Mouse (Mus musculus): ENCODE results near the gene Nutm2. TPM values are rescaled to one million over a fixed set of nuclear protein-coding genes. Genes with fewer than 3 reads are reported as not detected.

The Nutm2 gene
- polyA plus RNA-seq (2014; fragmentation: Nextera tagmentation; extraction: Ambion mirVana) = not detected in 2 replicates

DNA sequence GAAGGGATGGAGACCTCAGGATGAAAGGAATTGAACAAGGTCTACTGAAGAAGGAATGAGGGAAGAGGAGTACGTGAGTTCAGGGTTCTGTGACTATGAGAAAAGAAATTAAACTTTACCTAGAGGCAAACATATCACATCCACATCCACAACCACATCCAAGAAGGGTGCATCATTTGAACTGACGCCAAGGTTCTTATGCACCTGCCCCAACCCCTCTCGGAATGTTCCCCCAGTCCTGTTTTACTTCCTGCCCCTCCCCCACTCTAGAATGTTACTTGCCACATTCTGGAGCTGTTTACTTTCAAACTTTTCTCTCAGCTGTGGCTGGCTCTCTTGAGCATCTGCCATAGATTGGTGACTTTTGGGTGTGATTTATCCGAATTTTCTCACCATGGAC lies at the start of gene Nutm2:
TSS of gene Nutm2 (plus strand) at position 301 of the 400 bp plus-strand sequence.
- DNase-seq (ENCODE audit: low spot score) (no peak), ATAC-seq (ENCODE audit: low FRiP score) (no peak)
- H3K4me1 ChIP-seq (replicated peaks; ENCODE audit: control insufficient read depth, insufficient read depth, low read length) = no peaks in the 10 kb centered on the region
- no peak within 1 kb of the TSS for H3K4me3 ChIP-seq (ENCODE audit: low read depth, low read length)
- no peak within 1 kb of the TSS for H3K9ac ChIP-seq (ENCODE audit: low read depth, low read length)
- no peaks in the 10 kb centered on the region for H3K9me3 ChIP-seq (ENCODE audit: control insufficient read depth, low read length)
- no peak within 1 kb of the TSS for H3K4me2 ChIP-seq (replicated peaks; ENCODE audit: low read depth, low read length)
- H3K36me3 ChIP-seq (ENCODE audit: control insufficient read depth, insufficient read depth, low read length) = no peaks in the 10 kb centered on the region
- WGBS = 87% methylated on average over 4 of the region's 4 CpGs
- no peak within 1 kb of the TSS for H3K27ac ChIP-seq (ENCODE audit: low read depth, low read length)
- no peaks in the 10 kb centered on the region for H3K27me3 ChIP-seq (ENCODE audit: control insufficient read depth, insufficient read depth, low read length)

GRCm38 (mm10) chr13:50417389-50418183 lies 49.5 kb upstream of the Nutm2 start, which contains the start of gene Fbxw17:
Gene Fbxw17 (plus strand): TSS chr13:50417864.
- Histone ChIP-seq H3K27ac (ENCODE audit: low read depth, low read length) (no peak within 1 kb of the TSS), H3K4me1 (replicated peaks; ENCODE audit: control insufficient read depth, insufficient read depth, low read length) (no peaks in the 10 kb centered on the region), H3K9me3 (ENCODE audit: control insufficient read depth, low read length) (no peaks in the 10 kb centered on the region), H3K27me3 (ENCODE audit: control insufficient read depth, insufficient read depth, low read length) (no peaks in the 10 kb centered on the region), H3K4me3 (ENCODE audit: low read depth, low read length) (peak within 1 kb of the TSS; percentile 85), H3K9ac (ENCODE audit: low read depth, low read length) (peak within 1 kb of the TSS; percentile 87), H3K4me2 (replicated peaks; ENCODE audit: low read depth, low read length) (peak within 1 kb of the TSS; percentile 71), H3K36me3 (ENCODE audit: control insufficient read depth, insufficient read depth, low read length) (no peaks in the 10 kb centered on the region)
- ATAC-seq (ENCODE audit: low FRiP score) (peak; percentile 98), DNase-seq (ENCODE audit: low spot score) (peak; percentile 83)
- 12% methylated on average over 35 of the region's 35 CpGs for WGBS

- Histone ChIP-seq H3K4me1 (replicated peaks; ENCODE audit: control insufficient read depth, insufficient read depth, low read length) (no peaks in the 10 kb centered on the region), H3K4me3 (ENCODE audit: low read depth, low read length) (peak overlapping the region; percentile 85), H3K27ac (ENCODE audit: low read depth, low read length) (no peak overlapping the region), H3K9me3 (ENCODE audit: control insufficient read depth, low read length) (no peaks in the 10 kb centered on the region), H3K36me3 (ENCODE audit: control insufficient read depth, insufficient read depth, low read length) (no peaks in the 10 kb centered on the region), H3K9ac (ENCODE audit: low read depth, low read length) (peak overlapping the region; percentile 87; the same call in 1 of the 2 replicates), H3K27me3 (ENCODE audit: control insufficient read depth, insufficient read depth, low read length) (no peaks in the 10 kb centered on the region), H3K4me2 (replicated peaks; ENCODE audit: low read depth, low read length) (peak overlapping the region; percentile 71)
- ATAC-seq (ENCODE audit: low FRiP score) = no peak
- WGBS = 50% methylated on average over 3 of the region's 3 CpGs
- DNase-seq (ENCODE audit: low spot score) = peak; percentile 8
Observed at GRCm38 (mm10) chr13:50418421-50418820, 48.7 kb upstream of the Nutm2 start.

DNA sequence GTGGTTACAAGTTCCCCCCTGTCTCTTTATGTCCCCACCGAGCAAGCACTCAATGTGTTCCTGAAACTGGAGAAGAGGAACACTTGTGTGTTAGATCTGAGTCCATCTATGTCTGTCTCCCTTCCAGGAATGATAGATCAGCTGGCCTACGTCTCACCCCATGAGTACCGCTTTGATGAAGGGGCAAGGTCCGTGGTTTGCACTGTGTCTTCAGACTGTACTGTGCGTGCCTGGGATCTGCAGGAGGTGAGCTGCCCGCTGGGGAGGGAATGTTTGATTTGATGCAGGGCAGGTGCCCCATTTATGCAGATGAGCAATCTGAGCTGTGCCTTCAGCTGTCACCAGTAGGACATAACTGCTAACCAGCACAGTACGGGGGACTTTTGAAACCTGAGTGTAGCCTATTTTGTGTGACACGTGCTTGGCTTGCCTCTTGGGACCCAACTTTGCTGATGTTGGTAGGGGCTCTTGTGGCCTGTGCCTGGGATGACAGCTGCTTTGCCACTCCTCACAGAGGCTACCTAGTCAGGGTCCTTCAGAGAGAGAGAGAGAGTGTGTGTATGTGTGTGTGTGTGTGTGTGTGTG lies 43.4 kb upstream of the Nutm2 start:
- Histone ChIP-seq H3K9ac (ENCODE audit: low read depth, low read length) (no peak overlapping the region), H3K36me3 (ENCODE audit: control insufficient read depth, insufficient read depth, low read length) (peaks cover 11% of the 10 kb centered on the region; the same call in 1 of the 2 replicates), H3K4me1 (replicated peaks; ENCODE audit: control insufficient read depth, insufficient read depth, low read length) (no peaks in the 10 kb centered on the region), H3K4me2 (replicated peaks; ENCODE audit: low read depth, low read length) (no peak overlapping the region), H3K9me3 (ENCODE audit: control insufficient read depth, low read length) (no peaks in the 10 kb centered on the region), H3K27me3 (ENCODE audit: control insufficient read depth, insufficient read depth, low read length) (no peaks in the 10 kb centered on the region), H3K4me3 (ENCODE audit: low read depth, low read length) (no peak overlapping the region), H3K27ac (ENCODE audit: low read depth, low read length) (no peak overlapping the region)
- no peak for DNase-seq (ENCODE audit: low spot score)
- 87% methylated on average over 8 of the region's 8 CpGs for WGBS
- no peak for ATAC-seq (ENCODE audit: low FRiP score)

- H3K4me2 ChIP-seq (replicated peaks; ENCODE audit: low read depth, low read length) = no peak overlapping the region
- H3K9ac ChIP-seq (ENCODE audit: low read depth, low read length) = no peak overlapping the region
- H3K36me3 ChIP-seq (ENCODE audit: control insufficient read depth, insufficient read depth, low read length) = peaks cover 11% of the 10 kb centered on the region; the same call in 1 of the 2 replicates
- no peaks in the 10 kb centered on the region for H3K27me3 ChIP-seq (ENCODE audit: control insufficient read depth, insufficient read depth, low read length)
- no peak overlapping the region for H3K27ac ChIP-seq (ENCODE audit: low read depth, low read length)
- H3K4me1 ChIP-seq (replicated peaks; ENCODE audit: control insufficient read depth, insufficient read depth, low read length) = no peaks in the 10 kb centered on the region
- no peak overlapping the region for H3K4me3 ChIP-seq (ENCODE audit: low read depth, low read length)
- H3K9me3 ChIP-seq (ENCODE audit: control insufficient read depth, low read length) = no peaks in the 10 kb centered on the region
- WGBS = 88% methylated on average over 2 of the region's 2 CpGs
- ATAC-seq (ENCODE audit: low FRiP score) = no peak
- no peak for DNase-seq (ENCODE audit: low spot score)
Observed at GRCm38 (mm10) chr13:50424517-50424916, 42.6 kb upstream of the Nutm2 start.

GRCm38 (mm10) chr13:50426686-50427085 lies 40.4 kb upstream of the Nutm2 start:
- H3K27ac ChIP-seq (ENCODE audit: low read depth, low read length) = no peak overlapping the region
- H3K36me3 ChIP-seq (ENCODE audit: control insufficient read depth, insufficient read depth, low read length) = peaks cover 11% of the 10 kb centered on the region; the same call in 1 of the 2 replicates
- no peak overlapping the region for H3K9ac ChIP-seq (ENCODE audit: low read depth, low read length)
- H3K9me3 ChIP-seq (ENCODE audit: control insufficient read depth, low read length) = no peaks in the 10 kb centered on the region
- no peak overlapping the region for H3K4me3 ChIP-seq (ENCODE audit: low read depth, low read length)
- no peaks in the 10 kb centered on the region for H3K4me1 ChIP-seq (replicated peaks; ENCODE audit: control insufficient read depth, insufficient read depth, low read length)
- no peak for DNase-seq (ENCODE audit: low spot score)
- WGBS = 87% methylated on average over 4 of the region's 4 CpGs
- no peak for ATAC-seq (ENCODE audit: low FRiP score)
- H3K27me3 ChIP-seq (ENCODE audit: control insufficient read depth, insufficient read depth, low read length) = no peaks in the 10 kb centered on the region
- no peak overlapping the region for H3K4me2 ChIP-seq (replicated peaks; ENCODE audit: low read depth, low read length)

DNA sequence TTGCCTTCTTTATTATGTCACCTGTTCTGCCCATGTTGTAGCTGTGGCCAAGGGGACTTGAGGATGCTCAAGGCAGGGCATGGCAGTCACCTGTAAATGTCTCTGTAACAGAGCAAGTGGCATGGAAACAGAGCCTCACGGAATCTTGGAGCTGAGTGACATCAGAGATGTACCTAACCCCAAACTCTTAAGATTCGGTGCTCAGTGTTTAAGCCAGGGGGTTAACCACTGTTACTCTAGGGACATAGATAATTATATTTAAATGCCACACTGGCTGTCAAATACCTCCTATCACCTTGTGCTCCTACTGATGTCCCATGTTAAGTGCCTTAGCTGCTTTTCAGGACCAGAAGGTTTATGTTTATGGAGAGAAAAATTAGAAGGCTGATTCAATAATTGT lies 23.3 kb upstream of the Nutm2 start, which contains the start of gene Gm47429:
TSS of gene Gm47429 (minus strand) at position 101 of the 400 bp plus-strand sequence.
- Histone ChIP-seq H3K4me3 (ENCODE audit: low read depth, low read length) (no peak within 1 kb of the TSS), H3K4me1 (replicated peaks; ENCODE audit: control insufficient read depth, insufficient read depth, low read length) (no peaks in the 10 kb centered on the region), H3K9ac (ENCODE audit: low read depth, low read length) (no peak within 1 kb of the TSS), H3K27me3 (ENCODE audit: control insufficient read depth, insufficient read depth, low read length) (no peaks in the 10 kb centered on the region), H3K27ac (ENCODE audit: low read depth, low read length) (no peak within 1 kb of the TSS), H3K36me3 (ENCODE audit: control insufficient read depth, insufficient read depth, low read length) (no peaks in the 10 kb centered on the region), H3K4me2 (replicated peaks; ENCODE audit: low read depth, low read length) (no peak within 1 kb of the TSS), H3K9me3 (ENCODE audit: control insufficient read depth, low read length) (no peaks in the 10 kb centered on the region)
- no peak for DNase-seq (ENCODE audit: low spot score)
- ATAC-seq (ENCODE audit: low FRiP score) = no peak
- 95% methylated on average over 2 of the region's 2 CpGs for WGBS

DNA sequence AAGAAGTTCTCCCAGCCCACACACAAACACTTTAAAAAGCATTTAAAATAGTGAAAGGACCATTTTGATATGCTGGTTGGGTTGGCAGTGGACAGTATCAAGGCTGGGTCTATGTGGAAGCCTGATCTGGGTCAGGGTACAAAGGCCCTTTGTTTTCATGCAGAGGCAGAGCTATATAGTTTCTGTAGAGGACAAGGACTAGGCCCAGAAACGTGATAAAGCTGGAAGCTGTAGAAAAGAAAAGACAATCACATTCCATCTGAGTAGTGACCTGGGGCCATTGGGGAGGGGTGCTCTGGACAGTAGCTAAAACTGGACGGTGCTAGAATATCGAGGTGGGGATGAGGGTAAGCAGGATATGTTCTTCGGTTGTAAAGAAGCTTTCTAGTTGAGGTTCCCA lies 21.8 kb upstream of the Nutm2 start:
- WGBS = 62% methylated on average over 4 of the region's 4 CpGs
- H3K4me3 ChIP-seq (ENCODE audit: low read depth, low read length) = no peak overlapping the region
- H3K27ac ChIP-seq (ENCODE audit: low read depth, low read length) = no peak overlapping the region
- H3K4me1 ChIP-seq (replicated peaks; ENCODE audit: control insufficient read depth, insufficient read depth, low read length) = no peaks in the 10 kb centered on the region
- no peaks in the 10 kb centered on the region for H3K9me3 ChIP-seq (ENCODE audit: control insufficient read depth, low read length)
- no peaks in the 10 kb centered on the region for H3K36me3 ChIP-seq (ENCODE audit: control insufficient read depth, insufficient read depth, low read length)
- no peak overlapping the region for H3K4me2 ChIP-seq (replicated peaks; ENCODE audit: low read depth, low read length)
- no peak overlapping the region for H3K9ac ChIP-seq (ENCODE audit: low read depth, low read length)
- no peak for ATAC-seq (ENCODE audit: low FRiP score)
- H3K27me3 ChIP-seq (ENCODE audit: control insufficient read depth, insufficient read depth, low read length) = no peaks in the 10 kb centered on the region
- no peak for DNase-seq (ENCODE audit: low spot score)
